Mouse (Mus musculus): ENCODE results near the gene Polr3f.

Polr3f gene

DNA sequence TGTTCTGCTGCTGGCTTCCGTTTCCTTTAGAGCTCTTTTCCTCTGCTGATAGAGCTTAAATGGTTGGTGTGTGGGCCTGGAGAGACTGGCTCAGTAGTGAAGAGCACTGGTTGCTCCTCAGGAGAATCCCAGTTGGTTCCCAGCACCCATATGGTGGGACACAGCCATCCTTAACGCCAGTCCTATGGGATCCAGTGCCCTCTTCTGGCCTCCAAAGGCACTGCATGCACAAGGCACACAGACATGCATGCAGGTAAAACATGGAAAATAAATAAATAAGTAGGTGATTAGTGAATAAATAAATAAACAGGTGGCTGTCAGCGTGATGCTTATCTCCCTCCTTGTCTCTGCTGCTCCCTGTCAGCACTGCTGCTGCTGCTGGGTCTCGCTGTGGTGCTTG, 61.2 kb downstream of the Polr3f start:
- DNase-seq (ENCODE audit: low spot score in 2 of 2) = no peak
